Mouse (Mus musculus) ovary, adult 2 months (tissue): ENCODE measurements around the gene Rrp7a. TPM values are rescaled to one million over a fixed set of nuclear protein-coding genes. Genes with fewer than 3 reads are reported as not detected.

Experiments
- polyA plus RNA-seq: library from polyadenylated mRNA; depleted of rRNA; stranded (reverse); fragments of >200 nt; gene quantifications from 2 replicates; pipeline ENCODE4 v1.2.3, GENCODE M21; 2012; rRNA removed

The Rrp7a gene
- 135 and 157 TPM in 2 replicates for polyA plus RNA-seq

GRCm38 (mm10) chr15:83122566-83123145, at the start of gene Rrp7a:
TSS of gene Rrp7a (minus strand) at chr15:83122801.

GRCm38 (mm10) chr15:83149196-83150072, 26.8 kb upstream of the Rrp7a start, which contains the start of gene Poldip3:
TSS of gene Poldip3 (minus strand) at chr15:83149384.

DNA sequence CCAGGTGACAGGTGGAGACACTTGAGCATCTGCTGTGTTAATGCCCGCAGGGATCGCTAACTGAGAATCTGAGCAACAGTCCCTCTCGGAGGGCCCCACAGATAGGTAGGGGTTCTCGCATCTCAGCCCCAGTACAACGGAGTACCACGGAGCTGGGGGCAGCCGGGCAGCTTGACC, 33.3 kb downstream of the Rrp7a start, which contains the start of gene Serhl:
Serhl (plus strand) TSS at position 78 of the 177 bp plus-strand sequence.

Other genes with a start within 250 kb of the Rrp7a start
- 21.5 and 24.2 TPM in 2 replicates for gene Tcf20, start 134.9 kb downstream of the Rrp7a start, polyA plus RNA-seq
- gene Nfam1, start 89.5 kb downstream of the Rrp7a start, polyA plus RNA-seq, result 3.6 and 4.4 TPM in 2 replicates
- gene Serhl, start 33.3 kb downstream of the Rrp7a start, polyA plus RNA-seq, result 57.7 and 88.2 TPM in 2 replicates
- 87.1 and 103 TPM in 2 replicates for gene Poldip3, start 26.6 kb upstream of the Rrp7a start, polyA plus RNA-seq
- gene Cyb5r3, start 49.8 kb upstream of the Rrp7a start, polyA plus RNA-seq, result 347 and 409 TPM in 2 replicates
- gene A4galt, start 129.0 kb upstream of the Rrp7a start, polyA plus RNA-seq, result 105 and 111 TPM in 2 replicates
- gene Arfgap3, start 227.4 kb upstream of the Rrp7a start, polyA plus RNA-seq, result 30.0 and 38.4 TPM in 2 replicates